Mouse (Mus musculus): Measurements from ENCODE around the gene Eea1. TPM values are rescaled to one million over a fixed set of nuclear protein-coding genes. Genes with fewer than 3 reads are reported as not detected.

Eea1 gene
- total RNA-seq, 2 experiments from 2014 or later, result 31.7 to 34.0 TPM

Other genes starting within 250 kb of the Eea1 start
- under 1 TPM in 1 of 2 experiments, not detected in 1; 0.36 TPM for gene Gm33543, start 97.7 kb upstream of the Eea1 start, total RNA-seq (2021)
- gene Gm5426, start 196.0 kb downstream of the Eea1 start, total RNA-seq (2021), result not detected